Mouse (Mus musculus) olfactory bulb, adult 2 months (tissue): ENCODE results near the gene Gm20937. TPM values are rescaled to one million over a fixed set of nuclear protein-coding genes. Genes with fewer than 3 reads are reported as not detected.
"Not testable (repeated sequence)": the region's sequence is repeated elsewhere in the genome, so short reads cannot be mapped to it uniquely, and the experiment has no call there.

Experiments
- H3K27ac ChIP-seq: fragments of 200-500 bp; 2 replicates; pipeline ENCODE4 v1.5.1; 2012; ENCODE audit warnings: low read depth, low read length; ENCODE audit not compliant: insufficient read depth
- H3K4me1 ChIP-seq: fragments of 200-500 bp; 2 replicates; pipeline ENCODE4 v1.6.1; 2012; ENCODE audit warnings: low read length; ENCODE audit not compliant: control insufficient read depth, insufficient read depth
- H3K4me3 ChIP-seq: fragments of 200-500 bp; 2 replicates; pipeline ENCODE4 v1.5.1; 2012; ENCODE audit warnings: mild to moderate bottlenecking, low read depth, low read length, moderate library complexity; ENCODE audit not compliant: insufficient read depth
- WGBS: fragments of 180-500 bp; shearing (Covaris S2); methylation state at CpG from one replicate; pipeline ENCODE4 v1.1.7; 2018; 5-methylcytosine and 5-hydroxymethylcytosine counted together
- polyA plus RNA-seq: library from polyadenylated mRNA; stranded (reverse); fragments of >200 nt; gene quantifications from 2 replicates; pipeline ENCODE4 v1.2.4, GENCODE M21; 2012; ENCODE audit warnings: low replicate concordance; ENCODE audit not compliant: missing spikeins, insufficient read depth, insufficient read length

Gm20937 gene
- not detected in 2 replicates for polyA plus RNA-seq

DNA sequence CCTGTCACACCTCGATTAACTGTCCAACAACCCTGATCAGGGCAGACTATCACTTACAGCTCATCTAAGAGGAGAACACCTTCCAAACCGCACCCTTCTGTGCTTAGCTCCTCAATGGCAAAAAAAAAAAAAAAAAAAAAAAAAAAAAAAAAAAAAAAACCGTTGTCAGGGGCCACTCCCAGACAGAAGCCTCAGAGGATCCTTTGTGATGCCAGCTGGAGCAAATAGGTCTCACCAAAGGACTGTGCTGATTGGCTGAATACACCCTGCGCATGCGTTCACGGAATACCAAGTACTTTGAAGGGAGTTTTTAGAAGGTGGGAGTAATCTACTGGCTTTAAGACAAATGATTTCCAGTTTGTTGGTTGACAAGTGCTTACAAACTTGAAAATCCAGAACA is at the start of gene Gm20937:
Gm20937 (minus strand) TSS at position 101 of the 400 bp plus-strand sequence.
- not testable (repeated sequence) for H3K27ac ChIP-seq, H3K4me3 ChIP-seq, H3K4me1 ChIP-seq
- no CpG with 5 or more reads among the region's 6 CpGs for WGBS

Other genes starting within 250 kb of the Gm20937 start
- not detected in 2 replicates for gene Gm20816, start 243.1 kb upstream of the Gm20937 start, polyA plus RNA-seq